Mouse (Mus musculus) midbrain, embryonic 12.5 days (tissue): ENCODE measurements at regions not wholly inside any gene's neighbourhood (a gene's known extent, or its start where the extent isn't known, plus 50 kb on each side); places are given as distances from the start of the nearest gene placed in this dataset.

Source experiments
- ATAC-seq: fragments of 200-750 bp; cut with Nextera tagmentation; 2 replicates; pipeline ENCODE4 v1.8.0; 2017; ENCODE audit warnings: low read depth, moderate TSS enrichment, moderate library complexity; ENCODE audit not compliant: low FRiP score
- H3K27ac ChIP-seq: fragments of 300-500 bp; sonication (generic); replicated peaks from 2 replicates; pipeline ENCODE4 v1.5.1; 2016; ENCODE audit warnings: mild to moderate bottlenecking
- H3K27me3 ChIP-seq: fragments of 300-500 bp; sonication (generic); 2 replicates; pipeline ENCODE4 v1.6.1; 2016; ENCODE audit warnings: mild to moderate bottlenecking
- H3K36me3 ChIP-seq: fragments of 300-500 bp; sonication (generic); 2 replicates; pipeline ENCODE4 v1.6.1; 2016
- H3K4me1 ChIP-seq: fragments of 300-500 bp; sonication (generic); 2 replicates; pipeline ENCODE4 v1.6.1; 2016
- H3K4me2 ChIP-seq: fragments of 300-500 bp; sonication (generic); replicated peaks from 2 replicates; pipeline ENCODE4 v1.6.1; 2016; ENCODE audit warnings: mild to moderate bottlenecking, moderate library complexity
- H3K4me3 ChIP-seq: fragments of 300-500 bp; sonication (generic); 2 replicates; pipeline ENCODE4 v1.5.1; 2016; ENCODE audit warnings: mild to moderate bottlenecking
- H3K9ac ChIP-seq: fragments of 300-500 bp; sonication (generic); replicated peaks from 2 replicates; pipeline ENCODE4 v1.6.1; 2016; ENCODE audit warnings: mild to moderate bottlenecking, moderate library complexity
- H3K9me3 ChIP-seq: fragments of 300-500 bp; sonication (generic); 2 replicates; pipeline ENCODE4 v1.6.1; 2016; ENCODE audit warnings: mild to moderate bottlenecking
- WGBS: fragments of 180-500 bp; shearing (Covaris S2); methylation state at CpG from one replicate; pipeline ENCODE4 v1.1.7; 2016; 5-methylcytosine and 5-hydroxymethylcytosine counted together

DNA sequence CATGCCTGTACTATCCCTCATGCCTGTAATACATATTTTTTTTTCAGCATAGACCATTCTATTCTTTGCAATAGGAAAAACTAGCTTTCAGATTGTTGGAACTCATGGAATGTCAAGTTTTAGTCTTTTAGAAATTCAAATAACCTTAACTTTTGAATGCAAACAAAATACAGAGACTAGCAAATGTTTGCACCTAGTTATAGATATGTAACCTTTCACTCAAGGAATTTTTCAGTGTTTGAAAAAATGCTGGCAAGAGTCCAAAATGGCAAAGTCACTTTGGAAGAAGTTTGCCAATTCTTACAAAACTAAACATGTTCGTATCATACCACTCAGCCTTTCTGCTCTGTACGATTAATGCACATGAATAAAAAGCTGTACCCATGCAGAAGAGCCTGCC is 409.6 kb downstream of the Klf5 start:
- H3K27me3 ChIP-seq: no peaks in the 10 kb centered on the region
- no peak overlapping the region for H3K4me3 ChIP-seq
- ATAC-seq: no peak
- no peak overlapping the region for H3K4me2 ChIP-seq
- H3K36me3 ChIP-seq: no peaks in the 10 kb centered on the region
- 87% methylated on average over 2 of the region's 2 CpGs for WGBS
- H3K27ac ChIP-seq: no peak overlapping the region
- no peaks in the 10 kb centered on the region for H3K9me3 ChIP-seq
- no peak overlapping the region for H3K9ac ChIP-seq
- no peaks in the 10 kb centered on the region for H3K4me1 ChIP-seq

DNA sequence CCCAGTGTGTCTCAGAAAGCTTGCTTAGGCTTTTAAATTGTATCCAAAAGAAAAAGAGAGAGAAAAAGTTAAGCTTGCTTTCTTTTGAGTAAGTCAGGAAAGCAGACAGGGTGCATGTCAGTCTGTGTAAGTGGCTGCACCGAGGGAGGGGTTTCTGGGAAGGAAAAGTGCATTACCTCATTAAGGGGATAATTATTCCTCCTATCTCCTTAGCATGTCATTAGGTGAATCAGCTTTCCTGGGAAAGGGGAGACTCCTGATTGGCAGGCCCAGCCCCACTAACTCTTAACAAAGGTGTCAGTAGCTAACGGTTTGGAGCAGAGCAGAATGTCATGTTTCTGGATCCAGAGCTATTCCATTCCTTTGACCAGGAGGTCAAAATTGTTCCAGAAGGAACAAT is 411.3 kb downstream of the Klf5 start:
- Histone ChIP-seq H3K9ac (no peak overlapping the region), H3K36me3 (no peaks in the 10 kb centered on the region), H3K27ac (no peak overlapping the region), H3K27me3 (no peaks in the 10 kb centered on the region), H3K9me3 (no peaks in the 10 kb centered on the region), H3K4me1 (no peaks in the 10 kb centered on the region), H3K4me2 (no peak overlapping the region), H3K4me3 (no peak overlapping the region)
- no peak for ATAC-seq
- WGBS: 26% methylated on average over 2 of the region's 2 CpGs

DNA sequence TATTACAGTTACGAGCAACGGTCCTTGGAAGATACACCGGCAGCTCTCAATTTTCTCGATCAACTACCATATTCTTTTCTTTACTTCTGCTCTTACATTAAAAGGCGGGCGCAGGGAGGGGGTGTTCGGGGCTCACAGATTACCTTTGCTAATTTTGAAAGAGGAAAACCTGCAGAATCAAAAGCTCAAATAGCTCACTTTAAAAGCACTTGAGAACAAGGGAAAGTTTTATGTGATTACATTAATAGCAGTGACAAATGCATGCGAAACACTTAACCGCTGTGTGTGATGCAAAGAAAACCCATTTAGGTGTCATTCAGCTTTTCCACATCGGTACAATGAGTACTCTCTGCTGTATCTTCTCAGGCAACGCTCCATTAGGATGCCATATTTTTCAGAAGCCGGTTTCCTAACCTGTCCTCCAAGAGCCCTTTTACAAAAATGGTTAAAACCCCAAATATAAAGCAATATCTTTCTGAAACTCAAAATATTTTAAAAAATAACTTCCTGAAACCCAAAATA is 412.2 kb downstream of the Klf5 start:
- Histone ChIP-seq H3K9ac (no peak overlapping the region), H3K9me3 (no peaks in the 10 kb centered on the region), H3K27ac (no peak overlapping the region), H3K4me1 (no peaks in the 10 kb centered on the region), H3K4me3 (no peak overlapping the region), H3K36me3 (no peaks in the 10 kb centered on the region), H3K4me2 (no peak overlapping the region), H3K27me3 (no peaks in the 10 kb centered on the region)
- 91% methylated on average over 12 of the region's 12 CpGs for WGBS
- ATAC-seq: no peak

DNA sequence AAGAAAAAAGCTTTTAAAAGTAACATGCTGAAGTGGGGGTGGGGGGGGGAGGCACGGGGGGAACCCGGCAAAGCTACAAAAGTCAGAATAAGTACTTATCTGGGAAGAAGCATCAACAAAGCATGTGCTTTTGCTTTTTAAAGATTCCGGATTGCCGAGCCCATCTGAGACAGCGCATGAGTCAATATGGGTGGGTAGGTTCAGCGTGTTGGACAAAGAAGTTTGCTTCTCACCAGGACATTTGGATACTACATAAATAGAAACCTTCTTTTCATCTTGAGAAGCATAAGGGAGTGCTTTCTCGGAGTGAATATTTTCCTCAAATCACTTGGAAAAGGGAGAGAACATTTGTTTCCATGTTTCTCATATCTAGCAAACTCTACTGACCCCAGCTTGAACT is 414.1 kb downstream of the Klf5 start:
- Histone ChIP-seq H3K36me3 (no peaks in the 10 kb centered on the region), H3K9me3 (no peaks in the 10 kb centered on the region), H3K27me3 (no peaks in the 10 kb centered on the region), H3K4me1 (no peaks in the 10 kb centered on the region), H3K4me2 (no peak overlapping the region), H3K4me3 (no peak overlapping the region), H3K27ac (no peak overlapping the region), H3K9ac (no peak overlapping the region)
- no peak for ATAC-seq
- 89% methylated on average over 7 of the region's 7 CpGs for WGBS

DNA sequence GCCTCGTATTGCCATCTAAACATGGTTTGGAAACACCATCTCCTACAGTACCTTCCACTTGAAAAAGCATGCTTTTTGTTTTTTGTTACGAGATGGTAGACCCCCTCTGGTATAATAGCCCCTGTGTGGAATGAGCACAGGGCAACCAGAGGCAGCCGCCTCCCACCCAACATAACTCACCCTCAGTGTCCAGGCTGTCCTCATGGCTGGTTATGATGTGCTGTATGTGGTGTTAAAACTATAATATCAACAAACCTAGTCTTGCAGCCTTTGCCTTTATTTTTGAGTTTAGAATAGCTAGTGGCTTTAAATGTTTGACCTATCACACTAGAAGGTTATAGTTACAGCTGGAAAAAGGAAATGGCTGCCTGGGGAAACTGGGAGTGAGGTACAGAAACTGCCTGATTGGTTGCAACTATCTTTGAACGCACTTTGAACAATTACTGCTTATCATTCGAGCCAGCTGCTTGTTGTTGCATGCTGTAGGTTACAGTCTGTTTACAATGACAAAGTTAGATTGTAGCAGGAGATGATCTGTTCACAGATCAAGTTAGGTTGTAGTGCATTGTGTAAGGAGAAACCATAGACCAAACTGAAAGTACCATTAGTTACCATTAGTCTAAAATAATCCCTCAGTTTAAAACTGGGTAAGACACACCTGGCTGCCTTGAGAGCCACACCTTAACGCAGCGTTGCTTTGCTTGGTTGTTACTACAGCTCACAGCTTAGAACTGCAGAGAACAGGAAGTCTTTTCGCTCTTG is 414.8 kb downstream of the Klf5 start:
- H3K9me3 ChIP-seq: no peaks in the 10 kb centered on the region
- no peaks in the 10 kb centered on the region for H3K36me3 ChIP-seq
- H3K27ac ChIP-seq: no peak overlapping the region
- no peak for ATAC-seq
- H3K4me3 ChIP-seq: no peak overlapping the region
- no peaks in the 10 kb centered on the region for H3K27me3 ChIP-seq
- WGBS: 88% methylated on average over 8 of the region's 8 CpGs
- H3K4me1 ChIP-seq: no peaks in the 10 kb centered on the region
- no peak overlapping the region for H3K9ac ChIP-seq
- H3K4me2 ChIP-seq: no peak overlapping the region

DNA sequence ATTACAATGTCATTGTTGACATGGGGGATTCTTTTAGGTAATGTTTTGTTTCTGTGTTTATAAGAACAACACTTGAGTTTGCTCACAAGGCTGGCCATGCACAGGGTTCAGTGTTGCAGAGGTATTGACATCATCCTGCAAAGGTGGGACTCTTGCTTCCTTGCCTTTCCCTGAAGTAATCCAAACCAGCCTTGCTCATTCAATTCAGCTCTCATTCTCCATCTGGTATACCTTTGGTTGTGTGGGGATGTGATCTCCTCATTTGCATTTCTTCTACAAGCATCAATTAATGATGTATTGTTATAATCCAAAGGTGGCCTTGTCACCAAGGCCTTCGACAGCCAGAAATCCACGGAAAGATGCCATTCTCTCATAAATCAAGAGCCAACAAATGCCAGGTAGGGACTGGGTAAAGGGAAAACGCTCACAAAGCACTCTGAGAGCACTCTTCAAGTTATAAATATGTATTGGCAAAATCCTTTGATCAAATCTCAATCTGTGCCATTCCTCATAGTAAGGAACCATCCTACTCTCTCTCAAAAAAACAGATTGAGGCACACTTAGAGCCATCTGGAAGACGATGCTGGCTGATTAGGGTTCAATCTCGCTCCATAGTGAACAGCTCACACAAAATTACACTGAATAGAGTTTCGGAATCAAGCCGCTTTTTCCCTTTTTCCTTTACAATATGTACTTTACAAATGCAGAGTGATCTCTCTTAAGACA is 435.1 kb downstream of the Klf5 start:
- Histone ChIP-seq H3K9ac (no peak overlapping the region), H3K27me3 (no peaks in the 10 kb centered on the region)

DNA sequence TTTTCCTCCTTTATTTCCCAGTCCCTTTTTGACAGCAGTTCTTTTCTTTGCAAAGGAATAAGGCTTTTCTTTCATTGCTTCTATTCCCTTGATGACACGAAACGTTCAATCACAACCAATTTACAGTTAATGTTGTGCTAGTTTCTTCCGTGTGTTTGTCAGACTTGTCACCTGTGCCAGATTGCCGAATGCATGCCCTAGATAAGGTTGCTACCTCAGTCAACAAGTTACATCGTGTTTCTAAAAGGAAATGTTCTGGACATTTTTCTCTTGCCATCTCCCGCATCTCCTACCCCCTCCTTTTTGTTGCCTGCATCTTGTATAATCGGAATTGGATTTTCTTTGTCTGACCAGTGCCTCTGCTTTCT is 435.7 kb downstream of the Klf5 start:
- Histone ChIP-seq H3K27me3 (no peaks in the 10 kb centered on the region), H3K27ac (no peak overlapping the region), H3K9ac (no peak overlapping the region), H3K4me1 (no peaks in the 10 kb centered on the region), H3K4me2 (no peak overlapping the region), H3K4me3 (no peak overlapping the region), H3K9me3 (no peaks in the 10 kb centered on the region), H3K36me3 (no peaks in the 10 kb centered on the region)
- ATAC-seq: no peak
- WGBS: 86% methylated on average over 7 of the region's 7 CpGs

More for the DNA sequence above, 435.1 kb downstream of the Klf5 start:
- Histone ChIP-seq H3K4me3 (no peak overlapping the region), H3K9me3 (no peaks in the 10 kb centered on the region), H3K4me2 (no peak overlapping the region), H3K36me3 (no peaks in the 10 kb centered on the region), H3K4me1 (no peaks in the 10 kb centered on the region), H3K27ac (no peak overlapping the region)
- no peak for ATAC-seq
- 90% methylated on average over 7 of the region's 7 CpGs for WGBS

DNA sequence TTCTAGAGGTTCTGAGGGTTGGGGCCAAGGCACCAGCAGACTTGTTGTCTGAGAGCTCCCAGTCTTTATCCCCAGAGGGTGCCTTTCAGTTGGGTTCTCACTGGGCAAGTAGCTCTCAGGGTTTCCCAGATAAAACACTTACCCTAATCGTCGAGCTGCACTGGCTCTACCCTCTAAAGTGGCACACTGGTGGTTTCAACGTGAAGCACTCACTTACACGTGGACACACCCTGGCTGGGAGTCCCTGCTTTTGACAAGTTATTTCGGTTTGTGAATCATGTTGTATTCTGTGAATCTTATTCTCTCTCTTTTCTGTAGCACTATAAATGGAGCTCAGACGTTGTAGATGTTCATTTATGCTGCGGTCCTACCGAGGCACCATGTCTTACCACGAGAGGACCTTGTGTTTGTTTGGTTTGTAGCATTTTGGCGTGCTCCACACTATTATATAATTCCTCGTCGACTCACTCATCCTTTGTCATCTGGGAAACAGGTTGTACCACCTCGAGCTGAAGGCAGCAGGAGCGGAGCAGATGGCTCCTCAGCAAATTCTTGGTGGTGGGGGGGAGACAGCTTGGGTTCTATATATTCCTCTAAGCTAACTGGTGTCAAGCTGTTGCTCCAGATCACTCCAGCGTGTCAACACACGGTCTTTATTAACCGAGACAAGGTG is 445.3 kb downstream of the Klf5 start:
- WGBS: 89% methylated on average over 17 of the region's 17 CpGs
- H3K36me3 ChIP-seq: no peaks in the 10 kb centered on the region
- H3K27me3 ChIP-seq: no peaks in the 10 kb centered on the region
- H3K9me3 ChIP-seq: no peaks in the 10 kb centered on the region
- H3K4me1 ChIP-seq: 0 out of 2 replicates have a peak, but pooled peaks cover 13% of the 10 kb centered on the region
- no peak overlapping the region for H3K27ac ChIP-seq
- no peak overlapping the region for H3K4me2 ChIP-seq
- ATAC-seq: no peak
- no peak overlapping the region for H3K9ac ChIP-seq
- H3K4me3 ChIP-seq: no peak overlapping the region

DNA sequence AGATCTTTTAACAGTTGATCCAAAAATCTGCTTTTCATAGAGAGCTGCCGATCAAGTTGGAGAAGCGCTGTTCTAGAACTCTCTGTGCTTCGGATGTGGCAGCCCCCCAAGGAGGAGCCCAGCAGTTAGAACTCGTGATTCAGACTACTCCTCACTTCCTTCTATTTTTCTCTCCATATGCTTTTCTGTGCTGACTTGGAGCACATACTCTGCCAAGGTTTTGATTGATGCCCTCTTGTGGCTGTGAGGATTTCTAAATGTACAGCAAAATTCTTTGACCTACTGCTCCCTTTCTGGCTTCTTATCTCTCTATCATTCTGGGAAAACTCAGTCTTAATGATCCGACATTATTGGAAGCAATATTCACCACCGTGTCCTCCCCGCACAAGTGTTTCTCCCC is 446.7 kb downstream of the Klf5 start:
- no peak overlapping the region for H3K4me2 ChIP-seq
- H3K27me3 ChIP-seq: no peaks in the 10 kb centered on the region
- H3K27ac ChIP-seq: no peak overlapping the region
- no peaks in the 10 kb centered on the region for H3K9me3 ChIP-seq
- no peak for ATAC-seq
- 84% methylated on average over 7 of the region's 7 CpGs for WGBS
- no peak overlapping the region for H3K9ac ChIP-seq
- no peaks in the 10 kb centered on the region for H3K36me3 ChIP-seq
- H3K4me1 ChIP-seq: peaks cover 23% of the 10 kb centered on the region; the same call in 1 of the 2 replicates
- H3K4me3 ChIP-seq: no peak overlapping the region

DNA sequence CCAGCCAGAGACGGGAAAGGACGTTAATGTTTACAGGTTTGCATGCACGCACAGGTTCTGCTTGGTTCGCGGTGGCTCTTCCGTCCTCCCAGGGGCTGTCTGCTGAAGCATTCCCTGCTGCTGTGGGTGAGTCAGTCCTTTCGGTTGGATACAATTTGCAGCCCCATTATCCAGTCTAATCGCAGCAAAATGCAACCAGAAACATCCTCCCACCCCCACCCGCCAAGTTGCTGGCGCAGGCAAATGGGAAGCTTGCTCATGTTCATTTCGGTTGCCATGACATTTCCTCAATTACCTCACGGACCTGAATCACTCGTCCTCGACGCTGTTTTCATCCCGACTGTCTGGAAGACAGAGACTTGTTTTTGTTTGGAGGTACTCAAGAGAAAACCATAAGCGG is 449.7 kb downstream of the Klf5 start:
- Histone ChIP-seq H3K27ac (peak overlapping the region; percentile 39; the same call in 1 of the 2 replicates), H3K9ac (no peak overlapping the region), H3K36me3 (no peaks in the 10 kb centered on the region), H3K9me3 (no peaks in the 10 kb centered on the region), H3K27me3 (no peaks in the 10 kb centered on the region), H3K4me2 (no peak overlapping the region), H3K4me1 (peaks cover 27% of the 10 kb centered on the region; the same call in 1 of the 2 replicates), H3K4me3 (no peak overlapping the region)
- WGBS: 66% methylated on average over 17 of the region's 17 CpGs
- ATAC-seq: peak; percentile 41

DNA sequence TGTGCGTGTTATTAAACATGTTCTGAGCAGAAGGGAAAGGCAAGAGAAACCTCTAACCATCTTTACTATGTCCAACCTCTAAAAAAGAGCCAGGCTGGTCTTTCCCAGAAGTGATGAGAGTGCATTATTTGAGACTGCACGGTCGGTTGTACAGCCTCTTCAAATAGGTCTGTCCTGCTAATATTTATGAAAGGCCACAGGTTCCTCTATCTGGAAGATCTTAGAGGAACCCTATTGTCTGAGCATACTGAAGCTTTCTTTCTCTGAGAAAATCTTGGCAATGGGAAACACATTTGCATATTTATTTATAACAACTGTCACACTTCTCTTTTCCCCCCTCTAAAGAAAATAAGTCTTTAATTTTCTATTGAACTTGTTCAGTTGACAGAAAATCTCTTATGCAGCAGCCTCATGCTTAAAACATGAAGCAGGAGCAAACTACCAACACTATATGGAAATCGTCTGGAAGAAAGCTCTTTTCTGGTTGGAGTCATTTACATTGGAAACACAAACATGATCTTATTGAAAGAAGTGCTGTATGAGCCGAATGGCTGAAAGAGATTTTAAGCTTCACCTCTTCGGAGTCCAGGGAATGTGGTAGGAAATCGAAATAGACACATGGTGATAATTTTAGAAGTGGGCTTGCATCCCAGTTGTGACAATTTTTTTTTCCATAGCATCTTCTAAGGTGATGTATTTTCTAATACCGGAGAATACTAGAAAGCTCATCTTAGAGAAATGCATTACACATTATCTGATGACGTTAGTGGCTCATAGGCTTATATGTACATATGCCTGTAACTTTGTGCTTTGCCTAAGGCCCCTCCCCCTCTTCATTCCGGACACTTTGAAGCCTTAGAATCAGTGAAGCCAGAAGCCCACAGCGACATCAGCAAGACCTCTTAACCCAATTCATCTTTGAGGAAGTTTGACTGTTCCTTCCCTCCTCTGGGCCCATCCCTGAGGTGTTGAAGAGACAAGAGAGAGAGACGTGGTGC is 451.1 kb downstream of the Klf5 start:
- no peak overlapping the region for H3K9ac ChIP-seq
- WGBS: 43% methylated on average over 12 of the region's 12 CpGs
- ATAC-seq: peak; percentile 72
- no peak overlapping the region for H3K4me3 ChIP-seq
- no peak overlapping the region for H3K4me2 ChIP-seq
- H3K4me1 ChIP-seq: peaks cover 27% of the 10 kb centered on the region; the same call in 1 of the 2 replicates
- no peaks in the 10 kb centered on the region for H3K27me3 ChIP-seq
- peak overlapping the region; percentile 65 for H3K27ac ChIP-seq
- H3K36me3 ChIP-seq: no peaks in the 10 kb centered on the region
- H3K9me3 ChIP-seq: no peaks in the 10 kb centered on the region
